Mouse (Mus musculus): ENCODE data around the gene Fscn1.

The Fscn1 gene

DNA sequence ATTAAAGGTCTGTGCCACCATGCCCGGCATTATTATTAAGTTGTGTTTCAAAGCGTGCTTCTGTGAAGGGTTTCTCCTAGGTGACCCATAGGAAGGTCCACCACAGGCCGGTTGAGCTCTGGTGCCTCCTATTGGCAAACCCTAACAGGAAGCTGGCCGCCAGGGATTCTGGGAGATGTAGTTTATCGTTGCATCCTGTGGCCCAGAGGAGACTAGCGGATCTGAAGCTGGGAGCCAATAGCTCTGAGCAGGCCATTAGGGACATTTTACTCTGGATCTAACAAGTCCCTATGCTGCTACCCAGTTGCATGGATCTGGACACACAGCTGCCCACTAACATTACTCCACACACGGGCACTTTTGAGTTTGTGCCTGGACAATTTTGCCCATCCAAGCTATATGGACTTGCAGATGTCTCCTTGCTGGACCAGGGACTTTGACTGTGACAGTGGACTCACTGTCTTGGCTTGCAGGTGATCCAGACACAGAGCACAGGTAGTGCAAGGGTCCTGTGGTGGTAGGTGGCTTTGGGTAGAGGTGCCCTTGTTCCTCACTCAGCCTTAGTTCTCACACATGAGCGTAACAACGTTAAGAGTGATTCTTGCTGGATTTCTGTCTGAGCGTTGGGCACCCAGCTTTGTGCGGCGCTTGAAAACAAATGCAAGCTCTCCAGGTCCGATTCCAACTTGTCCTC, 24.4 kb upstream of the Fscn1 start:
- DNase-seq (ENCODE audit: low spot score): peak; percentile 78

DNA sequence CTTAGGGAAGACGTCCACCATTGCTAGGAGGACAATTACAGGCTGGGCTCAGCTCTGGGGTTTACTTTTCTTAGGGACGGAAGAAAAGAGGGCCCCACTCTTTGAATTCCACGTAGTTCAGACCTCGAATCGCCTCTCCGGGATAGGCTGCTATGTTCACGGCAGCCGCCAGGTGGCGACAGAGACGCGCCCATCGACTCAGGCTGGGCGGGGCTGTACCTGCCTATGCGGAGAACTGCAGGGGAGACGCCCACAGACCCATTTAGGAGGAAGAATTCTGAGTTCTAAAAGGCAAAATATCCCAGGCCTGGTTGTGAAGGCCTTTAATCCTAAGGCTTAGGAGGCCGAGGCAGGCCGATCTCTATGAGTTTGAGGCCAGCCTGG, 23.8 kb upstream of the Fscn1 start:
- peak; percentile 77 for DNase-seq (ENCODE audit: low spot score)

DNA sequence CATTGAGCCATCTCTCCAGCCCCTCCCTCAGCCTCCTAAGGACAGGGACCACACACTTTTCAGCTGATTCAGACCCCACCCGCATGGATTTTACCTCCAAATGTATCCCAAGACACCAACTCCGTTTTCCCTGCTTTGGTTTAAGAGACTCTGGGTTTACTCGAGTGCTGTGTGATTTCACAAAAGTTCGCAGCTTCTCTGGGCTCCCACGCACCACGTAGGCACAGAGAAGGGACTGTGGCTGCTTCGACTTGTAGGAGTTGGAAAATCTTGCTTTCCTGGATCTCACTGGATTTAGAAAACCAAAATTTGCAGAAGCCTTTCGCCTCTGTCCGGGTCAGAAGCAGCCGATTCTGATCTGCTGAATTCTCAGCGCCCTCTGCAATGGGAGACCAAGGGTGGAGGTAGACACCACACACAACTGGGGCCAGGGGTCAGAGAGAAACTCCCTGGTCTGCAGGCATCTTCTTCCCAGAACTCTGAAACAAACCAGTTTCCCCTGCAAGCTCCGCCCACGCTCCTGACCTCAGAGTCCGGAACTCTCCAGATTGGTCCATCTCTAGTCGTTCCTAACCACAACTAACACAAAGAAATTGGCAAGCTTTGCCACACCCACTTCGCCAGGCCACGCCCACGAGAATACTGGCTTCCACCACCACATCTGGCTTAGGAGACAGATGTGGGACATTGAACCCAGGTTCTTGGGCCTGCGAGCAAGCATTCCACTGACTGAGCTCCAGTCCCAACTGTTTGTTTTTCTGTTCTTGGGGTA, 22.0 kb upstream of the Fscn1 start:
- DNase-seq (ENCODE audit: low spot score): peak; percentile 78

DNA sequence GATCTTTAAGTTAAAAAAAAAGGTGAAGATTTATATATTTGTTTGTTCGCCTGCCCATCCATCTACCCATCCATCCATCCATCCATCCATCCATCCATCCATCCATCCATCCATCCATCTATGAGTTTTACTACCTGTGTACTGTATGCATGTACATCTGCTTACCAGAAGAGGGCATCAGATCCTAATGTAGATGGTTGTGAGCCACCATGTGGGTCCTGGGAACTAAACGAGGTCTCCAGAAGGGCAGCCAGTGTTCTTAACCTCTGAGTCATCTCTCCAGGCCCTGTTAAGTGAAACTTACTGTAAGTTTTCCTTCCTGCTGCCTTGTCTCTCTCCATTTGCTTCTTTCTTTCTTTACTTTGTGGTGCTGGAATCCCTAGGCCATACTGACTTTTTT, 19.8 kb upstream of the Fscn1 start:
- DNase-seq (ENCODE audit: low spot score): no peak

GRCm38 (mm10) chr5:142944979-142945682, 15.0 kb upstream of the Fscn1 start:
- DNase-seq (ENCODE audit: low spot score): no peak

DNA sequence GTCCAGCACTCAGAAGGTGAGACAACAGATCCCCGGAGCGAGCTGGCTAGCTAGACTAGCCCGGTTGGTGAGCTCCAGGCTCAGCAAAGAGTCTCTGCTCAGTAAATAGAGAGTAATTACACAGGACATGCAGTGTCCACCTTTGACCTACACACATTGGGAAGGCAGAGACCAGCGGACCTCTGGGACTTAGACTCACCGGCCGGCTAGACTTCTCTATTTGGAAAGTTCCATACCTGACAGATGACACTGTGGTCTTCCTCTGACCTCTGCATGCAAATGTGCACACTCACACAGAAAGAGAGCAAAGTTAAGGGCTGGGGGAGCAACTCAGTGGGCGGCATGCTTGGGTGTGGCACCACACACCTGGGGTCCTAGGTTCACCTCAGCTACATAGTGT, 12.7 kb upstream of the Fscn1 start:
- no peak for DNase-seq (ENCODE audit: low spot score)

DNA sequence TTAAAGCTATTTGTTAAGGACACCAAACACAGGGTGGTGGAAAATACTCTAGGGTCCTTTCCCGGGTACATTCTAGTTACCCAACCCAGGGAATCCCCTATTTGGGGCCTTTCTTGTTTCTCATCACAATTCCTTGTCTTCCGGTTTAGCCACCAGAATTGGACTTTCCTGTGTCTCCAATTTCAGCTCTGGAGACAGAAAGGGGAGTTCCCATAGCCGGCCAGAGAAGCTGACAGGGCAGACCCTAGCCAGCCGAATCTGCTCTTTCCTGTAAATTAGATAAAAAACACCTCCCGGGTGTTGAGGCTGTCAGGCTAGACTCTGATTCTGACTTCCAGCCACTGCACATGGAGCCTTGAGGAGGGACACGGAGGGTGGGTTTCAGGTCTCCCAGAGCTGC, 10.6 kb upstream of the Fscn1 start:
- no peak for DNase-seq (ENCODE audit: low spot score)

DNA sequence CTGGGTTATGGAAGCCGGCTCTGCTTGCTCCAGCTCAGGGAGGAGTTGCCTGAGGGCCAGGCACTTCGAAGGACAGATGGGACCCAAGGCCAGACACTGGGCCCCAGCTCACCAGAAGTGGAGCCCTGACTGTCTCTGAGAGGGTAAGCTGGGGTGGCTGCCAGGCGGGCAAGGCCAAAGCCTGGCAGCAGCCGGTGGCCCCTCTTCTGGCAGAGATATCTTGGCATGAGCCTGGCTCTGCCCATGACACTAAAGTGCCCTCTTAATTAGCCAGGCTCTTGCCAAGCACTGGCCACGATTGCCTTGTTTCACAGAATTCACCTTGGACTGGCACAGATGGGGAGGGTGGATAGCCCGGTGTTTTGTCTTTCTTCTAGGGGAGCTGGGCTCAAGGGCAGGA, 9.7 kb upstream of the Fscn1 start:
- DNase-seq (ENCODE audit: low spot score): no peak

DNA sequence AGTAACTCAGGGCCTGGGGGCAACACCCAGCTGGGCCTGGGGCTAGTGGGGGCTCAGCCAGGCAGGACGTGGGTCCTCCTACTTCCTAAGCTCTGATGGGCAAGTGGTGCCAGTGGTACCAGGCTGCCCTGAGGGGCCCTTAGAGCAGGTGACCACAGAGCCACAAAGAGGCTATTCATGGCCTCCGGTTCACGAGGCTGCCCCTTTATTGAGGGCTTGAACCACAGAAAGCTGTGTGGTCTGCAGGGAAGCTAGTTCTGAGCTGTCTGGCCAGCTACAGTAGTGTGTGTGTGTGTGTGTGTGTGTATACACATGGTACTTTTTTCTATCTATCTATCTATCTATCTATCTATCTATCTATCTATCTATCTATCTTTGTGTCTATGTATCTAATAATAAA, 6.5 kb upstream of the Fscn1 start:
- no peak for DNase-seq (ENCODE audit: low spot score)

GRCm38 (mm10) chr5:142956956-142957703, 3.0 kb upstream of the Fscn1 start:
- no peak for DNase-seq (ENCODE audit: low spot score)

GRCm38 (mm10) chr5:142958464-142958863, 1.7 kb upstream of the Fscn1 start:
- no peak for DNase-seq (ENCODE audit: low spot score)

DNA sequence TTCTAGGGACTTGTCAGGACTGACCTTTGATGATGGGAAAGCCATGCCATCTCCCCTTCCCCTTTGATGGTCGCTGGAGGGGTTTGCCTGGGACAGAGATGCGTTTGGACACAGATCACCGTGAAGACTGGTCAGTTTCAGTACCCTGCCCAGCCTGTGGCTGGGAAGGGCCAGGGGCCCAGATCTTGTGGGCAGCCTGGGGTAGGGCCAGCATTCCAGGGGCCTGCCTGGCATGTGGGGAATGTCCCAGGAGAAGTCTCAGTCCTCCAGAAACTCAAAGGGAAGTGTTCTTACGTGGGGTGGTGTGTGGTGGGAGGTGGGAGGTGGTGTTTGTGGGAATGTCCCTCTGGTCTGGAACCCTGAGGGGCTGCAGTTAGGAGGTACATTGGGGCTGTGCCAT, 987 bp upstream of the Fscn1 start:
- no peak for DNase-seq (ENCODE audit: low spot score)

GRCm38 (mm10) chr5:142960775-142961271, 680 bp downstream of the Fscn1 start:
- no peak for DNase-seq (ENCODE audit: low spot score)

DNA sequence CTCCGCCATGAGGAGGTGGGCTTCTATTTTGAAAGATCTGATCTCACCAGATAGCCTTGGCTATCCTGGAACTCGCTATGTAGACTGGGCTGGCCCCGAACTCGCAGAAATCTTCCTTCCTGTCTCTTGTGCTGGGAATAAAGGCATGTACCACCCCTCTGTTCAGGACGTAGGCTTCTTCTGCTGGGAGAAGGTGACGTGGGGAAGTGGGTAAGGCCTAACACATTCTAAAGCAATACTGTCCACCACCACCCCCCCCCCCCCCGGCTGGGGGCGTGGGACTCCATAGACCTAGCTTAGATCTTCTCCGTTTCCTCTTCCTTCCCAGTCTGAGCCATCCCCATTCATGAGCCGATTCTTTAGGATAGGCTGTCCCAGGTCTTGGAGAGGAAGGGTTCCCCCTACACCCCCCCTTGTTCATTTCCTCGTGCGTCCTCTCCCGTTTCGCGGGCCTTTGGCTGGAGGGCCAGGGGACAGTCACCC, 1.3 kb downstream of the Fscn1 start:
- DNase-seq (ENCODE audit: low spot score): no peak

DNA sequence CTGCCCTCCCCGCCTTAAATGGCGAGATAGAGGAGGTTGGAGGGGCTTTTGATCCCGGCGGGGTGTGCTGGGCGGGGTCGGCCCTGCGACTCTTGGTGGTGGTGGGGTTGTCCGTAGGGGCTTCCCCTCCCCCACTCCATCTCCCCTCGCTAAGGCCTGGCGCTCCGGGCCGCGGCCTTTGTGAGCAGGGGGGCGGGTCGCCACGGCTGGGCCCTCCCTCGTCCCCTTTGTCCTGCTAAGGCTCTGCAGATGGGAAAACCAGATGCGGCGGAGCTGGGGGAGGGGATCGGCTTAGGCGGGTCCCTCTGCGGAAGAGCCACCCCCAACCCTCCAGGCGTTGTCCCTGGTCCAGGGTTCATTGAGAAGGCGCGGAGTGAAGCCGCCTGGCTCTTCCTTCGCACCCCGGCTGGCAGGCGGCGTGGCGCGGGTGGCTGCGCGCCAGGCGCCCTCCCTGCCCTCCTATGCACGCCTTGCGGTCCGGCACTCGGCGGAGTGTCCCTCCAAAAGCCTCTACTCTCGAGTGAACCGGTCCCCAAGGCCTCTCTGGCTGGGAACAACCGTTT, 1.8 kb downstream of the Fscn1 start:
- no peak for DNase-seq (ENCODE audit: low spot score)

DNA sequence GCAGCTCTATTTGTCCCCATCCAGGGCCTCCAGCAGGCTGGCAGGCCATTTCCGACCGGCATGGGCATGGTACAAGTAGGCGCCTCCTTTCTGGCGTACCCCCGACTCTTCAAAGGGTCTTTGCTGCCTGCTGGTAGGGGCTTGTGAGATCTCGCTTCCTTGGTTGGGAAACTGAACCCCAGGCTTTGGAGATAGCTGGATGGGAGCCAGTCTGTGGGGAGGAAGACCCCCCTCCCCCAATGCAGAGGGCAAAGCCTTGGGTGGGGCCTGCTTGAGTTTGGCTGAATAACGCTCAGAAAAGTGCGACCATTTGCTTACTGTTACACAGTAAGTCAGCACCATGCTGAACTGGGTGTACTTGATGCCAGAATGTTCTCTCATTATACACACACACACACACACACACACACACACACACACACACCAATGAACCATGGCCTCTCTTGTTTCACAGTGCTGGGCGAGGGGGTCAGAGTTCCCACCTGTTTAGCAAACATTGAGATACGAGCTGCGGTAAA, 2.4 kb downstream of the Fscn1 start:
- no peak for DNase-seq (ENCODE audit: low spot score)

DNA sequence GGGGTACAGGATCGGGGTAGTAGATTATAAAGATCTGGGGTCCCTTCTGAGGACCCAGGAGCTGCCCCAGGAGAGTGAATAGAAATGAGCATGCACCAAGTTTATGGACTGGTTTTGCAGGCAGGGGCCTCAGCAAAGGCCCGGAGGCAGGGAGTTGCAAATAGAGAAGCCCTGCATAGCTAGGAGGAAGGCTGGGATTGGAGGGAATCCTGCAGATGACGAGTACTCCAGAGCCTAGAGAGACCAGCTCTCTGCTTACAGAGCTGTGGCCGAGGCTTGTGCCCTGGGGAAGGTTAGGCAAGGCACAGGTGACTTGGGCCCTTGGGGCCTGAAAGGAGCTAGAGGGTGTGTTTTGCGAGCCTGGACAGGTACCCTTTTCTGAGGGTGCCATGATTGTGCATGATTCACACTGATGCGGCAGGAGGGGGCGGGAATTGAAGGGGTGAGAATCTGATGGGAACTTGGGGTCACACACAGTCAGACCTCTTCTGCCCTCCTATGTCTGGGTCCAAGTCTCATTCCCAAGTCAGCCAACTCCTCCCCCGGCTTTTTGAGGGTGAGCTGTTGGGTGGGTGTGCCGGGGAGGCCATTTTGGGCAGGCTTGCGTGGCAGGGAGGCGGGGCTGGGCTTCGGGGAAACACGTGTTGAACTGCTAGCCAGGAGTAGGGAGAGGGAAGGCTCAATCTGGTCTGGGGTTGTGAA, 3.0 kb downstream of the Fscn1 start:
- no peak for DNase-seq (ENCODE audit: low spot score)

GRCm38 (mm10) chr5:142963705-142964494, 3.8 kb downstream of the Fscn1 start:
- no peak for DNase-seq (ENCODE audit: low spot score)

- DNase-seq (ENCODE audit: low spot score): no peak
Measured at GRCm38 (mm10) chr5:142964650-142965049, 4.5 kb downstream of the Fscn1 start.

- DNase-seq (ENCODE audit: low spot score): no peak
Measured at GRCm38 (mm10) chr5:142968411-142968810, 8.3 kb downstream of the Fscn1 start.

Measured in c-Kit-positive CD71-positive TER-119-positive erythroid progenitor cells, embryonic 14.5 days (primary cell).